Mouse (Mus musculus) myocyte (in vitro differentiated cells): Measurements from ENCODE around the gene Tubgcp2.

Experiments
- CEBPB ChIP-seq: IDR thresholded peaks from 2 replicates; pipeline ENCODE4 v1.6.1; 2011; ENCODE audit warnings: mild to moderate bottlenecking, moderate library complexity; ENCODE audit not compliant: poor library complexity, insufficient read depth, severe bottlenecking
- E2F4 ChIP-seq: IDR thresholded peaks from one replicate; pipeline ENCODE4 v1.6.1; 2011; ENCODE audit warnings: mild to moderate bottlenecking, control low read depth, moderate library complexity; ENCODE audit not compliant: insufficient read depth
- MAX ChIP-seq: IDR thresholded peaks from one replicate; pipeline ENCODE4 v1.6.1; 2011; ENCODE audit warnings: low read depth, mild to moderate bottlenecking, control low read depth
- MYOD1 ChIP-seq, 3 experiments: IDR thresholded peaks; one replicate each; pipeline ENCODE4 v1.6.1; 2011; ENCODE audit warnings: control low read depth in 2 of 3, low read depth in 2 of 3, mild to moderate bottlenecking in 2 of 3, moderate library complexity in 1 of 3; ENCODE audit not compliant: insufficient read length in 2 of 3, control insufficient read depth in 1 of 3
- MYOG ChIP-seq, 3 experiments: IDR thresholded peaks; one replicate each; pipeline ENCODE4 v1.6.1; 2011; ENCODE audit warnings: control low read depth in 2 of 3, low read depth in 2 of 3, mild to moderate bottlenecking in 2 of 3; ENCODE audit not compliant: insufficient read length in 2 of 3, control insufficient read depth in 1 of 3, insufficient read depth in 1 of 3
- POLR2A ChIP-seq: IDR thresholded peaks from one replicate; pipeline ENCODE4 v1.6.1; 2011; ENCODE audit warnings: low read depth, mild to moderate bottlenecking, control low read depth, moderate library complexity; ENCODE audit not compliant: insufficient read length
- POLR2AphosphoS2 ChIP-seq: IDR thresholded peaks from one replicate; pipeline ENCODE4 v1.6.1; 2011; ENCODE audit warnings: low read depth, control low read depth; ENCODE audit not compliant: insufficient read length
- TCF3 ChIP-seq: IDR thresholded peaks from one replicate; pipeline ENCODE4 v1.6.1; 2011; ENCODE audit warnings: low read depth, control low read depth; ENCODE audit not compliant: insufficient read length
- USF1 ChIP-seq: IDR thresholded peaks from one replicate; pipeline ENCODE4 v1.6.1; 2011; ENCODE audit warnings: low read depth, mild to moderate bottlenecking, control low read depth, moderate library complexity

GRCm38 (mm10) chr7:140035456-140035855 is 1.0 kb downstream of the Tubgcp2 start:
- no peak for TF ChIP-seq CEBPB
- no peak for TF ChIP-seq E2F4
- TF ChIP-seq POLR2A = no peak
- TF ChIP-seq MYOG (IDR thresholded peaks at IDR 0.05; ENCODE audit: control insufficient read depth in 1 of 3, insufficient read depth in 1 of 3, insufficient read length in 2 of 3, low read depth in 2 of 3) = no peak
- no peak for TF ChIP-seq POLR2AphosphoS2
- TF ChIP-seq MYOD1 (IDR thresholded peaks at IDR 0.05; ENCODE audit: control insufficient read depth in 1 of 3, insufficient read length in 2 of 3, low read depth in 2 of 3) = no peak
- no peak for TF ChIP-seq MAX
- no peak for TF ChIP-seq USF1
- TF ChIP-seq TCF3 = no peak
